Mouse (Mus musculus) midbrain, embryonic 14.5 days (tissue): Measurements from ENCODE around the gene Eml2. TPM values are rescaled to one million over a fixed set of nuclear protein-coding genes. Genes with fewer than 3 reads are reported as not detected.
A peak's percentile ranks its signal among the peaks of the same experiment; 100 is the strongest.

Experiments
- ATAC-seq: fragments of 200-750 bp; cut with Nextera tagmentation; 2 replicates; pipeline ENCODE4 v1.8.0; 2017; ENCODE audit warnings: moderate number of reproducible peaks, moderate library complexity; ENCODE audit not compliant: low FRiP score, low TSS enrichment
- DNase-seq: peaks from one replicate; pipeline ENCODE4 v3.0.0-alpha.2; 2015
- H3K27ac ChIP-seq: fragments of 300-500 bp; sonication (generic); replicated peaks from 2 replicates; pipeline ENCODE4 v1.5.1; 2014; ENCODE audit warnings: mild to moderate bottlenecking, low read depth, low read length, moderate library complexity
- H3K27me3 ChIP-seq: fragments of 300-500 bp; sonication (generic); 2 replicates; pipeline ENCODE4 v1.6.1; 2014; ENCODE audit warnings: low read length, control low read depth, mixed read lengths; ENCODE audit not compliant: control insufficient read depth, insufficient read depth
- H3K36me3 ChIP-seq: fragments of 300-500 bp; sonication (generic); 2 replicates; pipeline ENCODE4 v1.6.1; 2014; ENCODE audit warnings: low read length, control low read depth; ENCODE audit not compliant: control insufficient read depth, insufficient read depth
- H3K4me1 ChIP-seq: fragments of 300-500 bp; sonication (generic); 2 replicates; pipeline ENCODE4 v1.6.1; 2014; ENCODE audit warnings: mild to moderate bottlenecking, antibody characterized with exemption, low read length, control low read depth; ENCODE audit not compliant: control insufficient read depth, insufficient read depth
- H3K4me2 ChIP-seq: fragments of 300-500 bp; sonication (generic); 2 replicates; pipeline ENCODE4 v1.6.1; 2014; ENCODE audit warnings: mild to moderate bottlenecking, low read length, moderate library complexity
- H3K4me3 ChIP-seq: fragments of 300-500 bp; sonication (generic); replicated peaks from 2 replicates; pipeline ENCODE4 v1.5.1; 2014; ENCODE audit warnings: low read depth, low read length
- H3K9ac ChIP-seq: fragments of 300-500 bp; sonication (generic); replicated peaks from 2 replicates; pipeline ENCODE4 v1.6.1; 2014; ENCODE audit warnings: mild to moderate bottlenecking, low read length, moderate library complexity
- H3K9me3 ChIP-seq: fragments of 300-500 bp; sonication (generic); 2 replicates; pipeline ENCODE4 v1.6.1; 2016; ENCODE audit warnings: low read length, control low read depth, mixed read lengths; ENCODE audit not compliant: control insufficient read depth
- WGBS: fragments of 180-500 bp; shearing (Covaris S2); extraction: QIAGEN DNeasy Blood & Tissue Kit; methylation state at CpG from one replicate; pipeline ENCODE4 v1.1.7; 2014; 5-methylcytosine and 5-hydroxymethylcytosine counted together
- polyA plus RNA-seq: library from polyadenylated mRNA; unstranded; fragments of >200 nt; fragmentation: Nextera tagmentation; extraction: Ambion mirVana; gene quantifications from 2 replicates; pipeline ENCODE4 v1.2.1, GENCODE M21; 2014

Gene Eml2
- 2.6 and 9.3 TPM in 2 replicates for polyA plus RNA-seq

- peak within 1 kb of the TSS; percentile 80 for H3K4me2 ChIP-seq
- 0 out of 2 replicates have a peak, but pooled peaks cover 3% of the 10 kb centered on the region for H3K9me3 ChIP-seq
- DNase-seq: peak; percentile 92
- ATAC-seq: peak; percentile 93
- peak within 1 kb of the TSS; percentile 82 for H3K27ac ChIP-seq
- peak within 1 kb of the TSS; percentile 69 for H3K4me3 ChIP-seq
- H3K4me1 ChIP-seq: peaks cover 28% of the 10 kb centered on the region
- peaks cover 28% of the 10 kb centered on the region; the same call in 1 of the 2 replicates for H3K27me3 ChIP-seq
- under 1% methylated on average over 30 of the region's 30 CpGs for WGBS
- H3K36me3 ChIP-seq: peaks cover 6% of the 10 kb centered on the region; the same call in 1 of the 2 replicates
- peak within 1 kb of the TSS; percentile 77 for H3K9ac ChIP-seq
Observed at GRCm38 (mm10) chr7:19175708-19176515, at the start of gene Eml2. TSS of gene Eml2 (plus strand) at chr7:19176421.

GRCm38 (mm10) chr7:19127744-19128143 is 48.5 kb upstream of the Eml2 start:
- no peaks in the 10 kb centered on the region for H3K27me3 ChIP-seq
- H3K4me3 ChIP-seq: no peak overlapping the region

GRCm38 (mm10) chr7:19129396-19129795 is 46.8 kb upstream of the Eml2 start:
- Histone ChIP-seq H3K36me3 (peaks cover 5% of the 10 kb centered on the region; the same call in 1 of the 2 replicates), H3K4me2 (no peak overlapping the region), H3K4me3 (no peak overlapping the region), H3K9me3 (no peaks in the 10 kb centered on the region), H3K9ac (no peak overlapping the region), H3K27me3 (no peaks in the 10 kb centered on the region), H3K4me1 (peaks cover 9% of the 10 kb centered on the region; the same call in 1 of the 2 replicates), H3K27ac (no peak overlapping the region)
- DNase-seq (no peak), ATAC-seq (no peak)
- WGBS: 95% methylated on average over 5 of the region's 5 CpGs

More at GRCm38 (mm10) chr7:19127744-19128143, 48.5 kb upstream of the Eml2 start:
- WGBS: 98% methylated on average over 5 of the region's 5 CpGs
- no peak overlapping the region for H3K27ac ChIP-seq
- no peak overlapping the region for H3K4me2 ChIP-seq
- no peaks in the 10 kb centered on the region for H3K9me3 ChIP-seq
- H3K36me3 ChIP-seq: peaks cover 5% of the 10 kb centered on the region; the same call in 1 of the 2 replicates
- DNase-seq: no peak
- no peak overlapping the region for H3K9ac ChIP-seq
- peaks cover 9% of the 10 kb centered on the region; the same call in 1 of the 2 replicates for H3K4me1 ChIP-seq
- no peak for ATAC-seq

- WGBS: 42% methylated on average over 4 of the region's 4 CpGs
- ATAC-seq: no peak
Observed at GRCm38 (mm10) chr7:19130657-19131056, 45.6 kb upstream of the Eml2 start.

GRCm38 (mm10) chr7:19131324-19131848 is 44.8 kb upstream of the Eml2 start:
- under 1% methylated on average over 39 of the region's 39 CpGs for WGBS
- peaks cover 17% of the 10 kb centered on the region for H3K36me3 ChIP-seq
- H3K4me3 ChIP-seq: peak overlapping the region; percentile 47
- H3K4me1 ChIP-seq: peaks cover 9% of the 10 kb centered on the region; the same call in 1 of the 2 replicates
- ATAC-seq (peak; percentile 99), DNase-seq (peak; percentile 98)
- no peaks in the 10 kb centered on the region for H3K9me3 ChIP-seq
- H3K27ac ChIP-seq: peak overlapping the region; percentile 89
- no peaks in the 10 kb centered on the region for H3K27me3 ChIP-seq
- H3K4me2 ChIP-seq: peak overlapping the region; percentile 68
- H3K9ac ChIP-seq: peak overlapping the region; percentile 52

More at GRCm38 (mm10) chr7:19130657-19131056, 45.6 kb upstream of the Eml2 start:
- Histone ChIP-seq H3K27ac (peak overlapping the region; percentile 89), H3K4me1 (peaks cover 9% of the 10 kb centered on the region; the same call in 1 of the 2 replicates), H3K9me3 (no peaks in the 10 kb centered on the region), H3K9ac (peak overlapping the region; percentile 48; the same call in 1 of the 2 replicates), H3K4me2 (peak overlapping the region; percentile 68), H3K4me3 (peak overlapping the region; percentile 47), H3K27me3 (no peaks in the 10 kb centered on the region), H3K36me3 (peaks cover 11% of the 10 kb centered on the region)
- peak; percentile 29 for DNase-seq

- Histone ChIP-seq H3K9me3 (no peaks in the 10 kb centered on the region), H3K4me2 (no peak overlapping the region), H3K36me3 (peaks cover 59% of the 10 kb centered on the region), H3K4me1 (peaks cover 6% of the 10 kb centered on the region; the same call in 1 of the 2 replicates), H3K9ac (no peak overlapping the region), H3K4me3 (no peak overlapping the region), H3K27ac (no peak overlapping the region), H3K27me3 (no peaks in the 10 kb centered on the region)
- 95% methylated on average over 13 of the region's 13 CpGs for WGBS
- DNase-seq: no peak
- no peak for ATAC-seq
Observed at GRCm38 (mm10) chr7:19136168-19136567, 40.1 kb upstream of the Eml2 start.

GRCm38 (mm10) chr7:19136673-19137334 is 39.4 kb upstream of the Eml2 start:
- Histone ChIP-seq H3K27me3 (no peaks in the 10 kb centered on the region), H3K36me3 (peaks cover 61% of the 10 kb centered on the region), H3K4me1 (peaks cover 5% of the 10 kb centered on the region; the same call in 1 of the 2 replicates), H3K9ac (no peak overlapping the region), H3K27ac (no peak overlapping the region), H3K4me3 (no peak overlapping the region), H3K4me2 (no peak overlapping the region), H3K9me3 (no peaks in the 10 kb centered on the region)
- ATAC-seq: peak; percentile 24; the same call in 1 of the 2 replicates
- 95% methylated on average over 38 of the region's 38 CpGs for WGBS
- no peak for DNase-seq

GRCm38 (mm10) chr7:19137380-19137779 is 38.8 kb upstream of the Eml2 start:
- WGBS: 48% methylated on average over 5 of the region's 5 CpGs

More at GRCm38 (mm10) chr7:19137380-19137779, 38.8 kb upstream of the Eml2 start:
- Histone ChIP-seq H3K4me3 (no peak overlapping the region), H3K4me1 (no peaks in the 10 kb centered on the region), H3K27ac (no peak overlapping the region), H3K36me3 (peaks cover 65% of the 10 kb centered on the region), H3K9ac (no peak overlapping the region), H3K27me3 (no peaks in the 10 kb centered on the region), H3K9me3 (no peaks in the 10 kb centered on the region), H3K4me2 (no peak overlapping the region)
- ATAC-seq (no peak), DNase-seq (peak; percentile 56)
